Mouse (Mus musculus) erythroid progenitor cell, adult 5-6 weeks (primary cell): Measurements from ENCODE around the gene Rfwd3. TPM values are rescaled to one million over a fixed set of nuclear protein-coding genes. Genes with fewer than 3 reads are reported as not detected.

Experiments
- total RNA-seq, 2 experiments: library from RNA; stranded (forward) in 1 of 2; stranded (reverse) in 1 of 2; fragments of 150-400 nt in 1 of 2; fragments of 186-747, 209-891 nt in 1 of 2; gene quantifications; 2 replicates each; pipeline versions ENCODE4 v1.2.3 to v1.2.4; 2015 to 2017; ENCODE audit warnings: low replicate concordance in 2 of 2

Gene Rfwd3
- total RNA-seq, 2 experiments from 2014 or later = 127 to 138 TPM

Other genes with a start within 250 kb of the Rfwd3 start
- 8.4 TPM in 1 of 2 replicates, not detected in the other for gene Exosc6, start 243.9 kb downstream of the Rfwd3 start, total RNA-seq (2015; ENCODE audit: low replicate concordance)
- gene Exosc6, start 243.9 kb downstream of the Rfwd3 start, total RNA-seq (2017; ENCODE audit: low replicate concordance) = not detected in 2 replicates
- gene Clec18a, start 207.8 kb downstream of the Rfwd3 start, total RNA-seq (2015; ENCODE audit: low replicate concordance) = not detected in 2 replicates
- not detected in 2 replicates for gene Clec18a, start 207.8 kb downstream of the Rfwd3 start, total RNA-seq (2017; ENCODE audit: low replicate concordance)
- 6.8 and 9.6 TPM in 2 replicates for gene Pdpr, start 205.6 kb downstream of the Rfwd3 start, total RNA-seq (2015; ENCODE audit: low replicate concordance)
- gene Pdpr, start 205.6 kb downstream of the Rfwd3 start, total RNA-seq (2017; ENCODE audit: low replicate concordance) = 8.1 and 11.0 TPM in 2 replicates
- 36.5 and 39.3 TPM in 2 replicates for gene Glg1, start 41.0 kb downstream of the Rfwd3 start, total RNA-seq (2015; ENCODE audit: low replicate concordance)
- gene Glg1, start 41.0 kb downstream of the Rfwd3 start, total RNA-seq (2017; ENCODE audit: low replicate concordance) = 49.4 and 62.3 TPM in 2 replicates
- gene Mlkl, start 38.0 kb upstream of the Rfwd3 start, total RNA-seq (2015; ENCODE audit: low replicate concordance) = 15.1 and 20.5 TPM in 2 replicates
- 3.0 and 9.1 TPM in 2 replicates for gene Mlkl, start 38.0 kb upstream of the Rfwd3 start, total RNA-seq (2017; ENCODE audit: low replicate concordance)
- gene Fa2h, start 93.6 kb upstream of the Rfwd3 start, total RNA-seq (2015; ENCODE audit: low replicate concordance) = not detected in 2 replicates
- not detected in 2 replicates for gene Fa2h, start 93.6 kb upstream of the Rfwd3 start, total RNA-seq (2017; ENCODE audit: low replicate concordance)
- 1.4 and 2.5 TPM in 2 replicates for gene Wdr59, start 221.9 kb upstream of the Rfwd3 start, total RNA-seq (2015; ENCODE audit: low replicate concordance)
- gene Wdr59, start 221.9 kb upstream of the Rfwd3 start, total RNA-seq (2017; ENCODE audit: low replicate concordance) = 0.98 and 1.3 TPM in 2 replicates
- gene Znrf1, start 235.9 kb upstream of the Rfwd3 start, total RNA-seq (2015; ENCODE audit: low replicate concordance) = 7.9 and 19.7 TPM in 2 replicates
- 4.8 and 13.7 TPM in 2 replicates for gene Znrf1, start 235.9 kb upstream of the Rfwd3 start, total RNA-seq (2017; ENCODE audit: low replicate concordance)